9 mouse cellular contexts compared by ENCODE assay signal in genomic region chr5:143084898-143085297, GRCm38 (mm10). TPM values are rescaled to one million over a fixed set of nuclear protein-coding genes. Genes with fewer than 3 reads are reported as not detected.
A peak's percentile ranks its signal among the peaks of the same experiment; 100 is the strongest.
DNase-seq lines count a peak whose midpoint lies in the region; ATAC-seq and TF ChIP-seq lines count a peak whose summit lies in the region.
"Had no signal": no experiment of that assay in that cellular context is flagged by ENCODE, and none has a peak within 500 bp of the region (broad histone marks: within the 10 kb centered on the region; RNA-seq: fewer than 3 reads in every experiment).

No protein-coding gene starts in this region.

- H3K36me3 ChIP-seq in G1E (replicated peaks): peaks cover 94% of the 10 kb centered on the region
- peaks cover 92% of the 10 kb centered on the region for H3K36me3 ChIP-seq in liver, embryonic 13.5 days

- H3K4me3 ChIP-seq in left cerebral cortex, adult 2 months: no peak overlapping the region
- no peak overlapping the region for H3K4me3 ChIP-seq in G1E (ENCODE audit: low read depth, low read length)
- no peak overlapping the region for H3K4me3 ChIP-seq in liver, embryonic 13.5 days (replicated peaks)
- H3K4me3 ChIP-seq: myocyte had no signal

- WGBS in liver, embryonic 13.5 days (ENCODE audit: insufficient replicate concordance): 59% methylated on average over 4 of the region's 4 CpGs

- DNase-seq in cerebellum, adult 18-20 months: peak; percentile 35 to 51
- no peak for DNase-seq in cerebellum, adult 11-12 months
- no peak for DNase-seq in left cerebral cortex, adult 2 months (ENCODE audit: extremely low spot score in 1 of 2, low spot score in 2 of 2)
- no peak for DNase-seq in left cerebral cortex, adult 8-10 months (ENCODE audit: low spot score in 2 of 2)
- no peak for DNase-seq in G1E (ENCODE audit: low spot score)
- DNase-seq in cerebellum, postnatal 36 days: peak; percentile 43 to 47
- DNase-seq in liver, embryonic 13.5 days: peak; percentile 27
- DNase-seq in thymus, postnatal 25 days: peak; percentile 21

- H3K27me3 ChIP-seq in G1E (ENCODE audit: insufficient read depth, low read length): no peaks in the 10 kb centered on the region
- no peaks in the 10 kb centered on the region for H3K27me3 ChIP-seq in liver, embryonic 13.5 days

- peak; percentile 67 for TF ChIP-seq CTCF in left cerebral cortex, adult 2 months (IDR thresholded peaks at IDR 0.05)
- peak; percentile 71 for TF ChIP-seq CTCF in G1E (IDR thresholded peaks at IDR 0.05; ENCODE audit: low read depth, low read length)

- H3K27ac ChIP-seq in left cerebral cortex, adult 2 months: no peak overlapping the region
- no peak overlapping the region for H3K27ac ChIP-seq in liver, embryonic 13.5 days

- no peak for ATAC-seq in G1E (ENCODE audit: extremely low read depth, insufficient number of reproducible peaks, low FRiP score, poor library complexity, severe bottlenecking)
- ATAC-seq in liver, embryonic 13.5 days (ENCODE audit: low read depth): no peak

- no peak overlapping the region for H3K9ac ChIP-seq in liver, embryonic 13.5 days

- H3K9me3 ChIP-seq in G1E (replicated peaks): no peaks in the 10 kb centered on the region
- H3K9me3 ChIP-seq in liver, embryonic 13.5 days (replicated peaks): no peaks in the 10 kb centered on the region

- intact Hi-C loops in left cerebral cortex, adult 2 months (cut with DNase I): no loop called here

- H3K4me1 ChIP-seq in G1E (ENCODE audit: insufficient read depth, low read depth, low read length): 0 out of 2 replicates have a peak, but pooled peaks cover 2% of the 10 kb centered on the region
- no peaks in the 10 kb centered on the region for H3K4me1 ChIP-seq in liver, embryonic 13.5 days (replicated peaks)

- H3K4me2 ChIP-seq in liver, embryonic 13.5 days: no peak overlapping the region

RNA-seq across cellular contexts. Expression of gene Rnf216, which starts 27.9 kb away (rescaled TPM):
- total RNA-seq in left cerebral cortex, adult 2 months (2021): 10 to 100 TPM; 40.7 to 47.8 TPM
- total RNA-seq in left cerebral cortex, adult 8-10 months (2022): 10 to 100 TPM; 42.4 to 47.3 (median 45.2) TPM
- 87.4 and 89.5 TPM in 2 replicates for total RNA-seq in G1E (2014; fragmentation: Nextera tagmentation)
- 41.9 and 54.9 TPM in 2 replicates for total RNA-seq in G1E (2017)
- polyA plus RNA-seq in G1E (2012): 35.3 and 35.5 TPM in 2 replicates
- polyA plus RNA-seq in liver, embryonic 13.5 days (2015; fragmentation: Nextera tagmentation; extraction: Ambion mirVana): 14.4 and 19.8 TPM in 2 replicates

Comparison
In these comparisons a context has a peak if more than half of its experiments do, and no peak if none do; other contexts are left out.
1. DNase-seq: peak in cerebellum, adult 18-20 months (2 of 2), cerebellum, postnatal 36 days (2 of 2), liver, embryonic 13.5 days (single experiment) and thymus, postnatal 25 days (single experiment); none in cerebellum, adult 11-12 months (single experiment), left cerebral cortex, adult 2 months (0 of 2), left cerebral cortex, adult 8-10 months (0 of 2) and G1E (single experiment).